Mouse (Mus musculus): ENCODE data around the gene Pon2. TPM values are rescaled to one million over a fixed set of nuclear protein-coding genes. Genes with fewer than 3 reads are reported as not detected.
"Not testable (repeated sequence)": the region's sequence is repeated elsewhere in the genome, so short reads cannot be mapped to it uniquely, and the experiment has no call there.

The Pon2 gene
- polyA plus RNA-seq, 1 experiment from 2014 or later: 38.6 TPM

- no peak for ATAC-seq (ENCODE audit: low FRiP score, low TSS enrichment)
- Histone ChIP-seq H3K4me2 (replicated peaks; ENCODE audit: low read depth, low read length) (no peak overlapping the region), H3K9ac (replicated peaks; ENCODE audit: low read length) (no peak overlapping the region), H3K4me3 (ENCODE audit: low read length) (no peak overlapping the region), H3K27ac (ENCODE audit: low read length) (no peak overlapping the region), H3K9me3 (ENCODE audit: low read length) (no peaks in the 10 kb centered on the region), H3K36me3 (ENCODE audit: insufficient read depth, low read length) (no peaks in the 10 kb centered on the region), H3K4me1 (ENCODE audit: insufficient read depth, low read length) (no peaks in the 10 kb centered on the region), H3K27me3 (ENCODE audit: insufficient read depth, low read length) (no peaks in the 10 kb centered on the region)
- WGBS: 88% methylated on average over 8 of the region's 8 CpGs
Observed at GRCm38 (mm10) chr6:5236843-5237371, 61.3 kb downstream of the Pon2 start.

- Histone ChIP-seq H3K9me3 (ENCODE audit: low read length) (no peaks in the 10 kb centered on the region), H3K9ac (replicated peaks; ENCODE audit: low read length) (no peak overlapping the region), H3K4me3 (ENCODE audit: low read length) (no peak overlapping the region), H3K27ac (ENCODE audit: low read length) (no peak overlapping the region), H3K27me3 (ENCODE audit: insufficient read depth, low read length) (no peaks in the 10 kb centered on the region), H3K36me3 (ENCODE audit: insufficient read depth, low read length) (no peaks in the 10 kb centered on the region), H3K4me1 (ENCODE audit: insufficient read depth, low read length) (no peaks in the 10 kb centered on the region), H3K4me2 (replicated peaks; ENCODE audit: low read depth, low read length) (no peak overlapping the region)
- no peak for ATAC-seq (ENCODE audit: low FRiP score, low TSS enrichment)
- 80% methylated on average over 3 of the region's 3 CpGs for WGBS
Observed at GRCm38 (mm10) chr6:5234563-5234962, 63.7 kb downstream of the Pon2 start.

GRCm38 (mm10) chr6:5233812-5234211, 64.4 kb downstream of the Pon2 start:
- Histone ChIP-seq H3K27ac (ENCODE audit: low read length) (no peak overlapping the region), H3K4me2 (replicated peaks; ENCODE audit: low read depth, low read length) (no peak overlapping the region), H3K27me3 (ENCODE audit: insufficient read depth, low read length) (no peaks in the 10 kb centered on the region), H3K9ac (replicated peaks; ENCODE audit: low read length) (no peak overlapping the region), H3K9me3 (ENCODE audit: low read length) (no peaks in the 10 kb centered on the region), H3K36me3 (ENCODE audit: insufficient read depth, low read length) (no peaks in the 10 kb centered on the region), H3K4me1 (ENCODE audit: insufficient read depth, low read length) (no peaks in the 10 kb centered on the region), H3K4me3 (ENCODE audit: low read length) (no peak overlapping the region)
- 94% methylated on average over 1 of the region's 1 CpGs for WGBS
- no peak for ATAC-seq (ENCODE audit: low FRiP score, low TSS enrichment)

- no peak for ATAC-seq (ENCODE audit: low FRiP score, low TSS enrichment)
- no peaks in the 10 kb centered on the region for H3K36me3 ChIP-seq (ENCODE audit: insufficient read depth, low read length)
- H3K27ac ChIP-seq (ENCODE audit: low read length): no peak overlapping the region
- H3K27me3 ChIP-seq (ENCODE audit: insufficient read depth, low read length): no peaks in the 10 kb centered on the region
- H3K9ac ChIP-seq (replicated peaks; ENCODE audit: low read length): no peak overlapping the region
- H3K4me3 ChIP-seq (ENCODE audit: low read length): no peak overlapping the region
- H3K4me1 ChIP-seq (ENCODE audit: insufficient read depth, low read length): no peaks in the 10 kb centered on the region
- 96% methylated on average over 4 of the region's 4 CpGs for WGBS
- H3K4me2 ChIP-seq (replicated peaks; ENCODE audit: low read depth, low read length): no peak overlapping the region
- H3K9me3 ChIP-seq (ENCODE audit: low read length): no peaks in the 10 kb centered on the region
Observed at GRCm38 (mm10) chr6:5232022-5232421, 66.2 kb downstream of the Pon2 start.

- H3K4me3 ChIP-seq (ENCODE audit: low read length): no peak overlapping the region
- H3K36me3 ChIP-seq (ENCODE audit: insufficient read depth, low read length): no peaks in the 10 kb centered on the region
- no peak for ATAC-seq (ENCODE audit: low FRiP score, low TSS enrichment)
- H3K27me3 ChIP-seq (ENCODE audit: insufficient read depth, low read length): no peaks in the 10 kb centered on the region
- WGBS: 78% methylated on average over 5 of the region's 5 CpGs
- H3K4me1 ChIP-seq (ENCODE audit: insufficient read depth, low read length): no peaks in the 10 kb centered on the region
- H3K9ac ChIP-seq (replicated peaks; ENCODE audit: low read length): no peak overlapping the region
- no peaks in the 10 kb centered on the region for H3K9me3 ChIP-seq (ENCODE audit: low read length)
- no peak overlapping the region for H3K27ac ChIP-seq (ENCODE audit: low read length)
- no peak overlapping the region for H3K4me2 ChIP-seq (replicated peaks; ENCODE audit: low read depth, low read length)
Observed at GRCm38 (mm10) chr6:5230261-5230660, 68.0 kb downstream of the Pon2 start.

- H3K9ac ChIP-seq (replicated peaks; ENCODE audit: low read length); H3K4me3 ChIP-seq (ENCODE audit: low read length); ATAC-seq (ENCODE audit: low FRiP score, low TSS enrichment); H3K4me2 ChIP-seq (replicated peaks; ENCODE audit: low read depth, low read length); H3K4me1 ChIP-seq (ENCODE audit: insufficient read depth, low read length); H3K27ac ChIP-seq (ENCODE audit: low read length); H3K9me3 ChIP-seq (ENCODE audit: low read length); H3K27me3 ChIP-seq (ENCODE audit: insufficient read depth, low read length); H3K36me3 ChIP-seq (ENCODE audit: insufficient read depth, low read length): not testable (repeated sequence)
- WGBS: 87% methylated on average over 2 of the region's 2 CpGs
Observed at GRCm38 (mm10) chr6:5223551-5223950, 74.7 kb downstream of the Pon2 start.

GRCm38 (mm10) chr6:5222080-5222479, 76.2 kb downstream of the Pon2 start:
- WGBS: 77% methylated on average over 3 of the region's 3 CpGs
- no peaks in the 10 kb centered on the region for H3K27me3 ChIP-seq (ENCODE audit: insufficient read depth, low read length)
- H3K9ac ChIP-seq (replicated peaks; ENCODE audit: low read length): no peak overlapping the region
- H3K4me2 ChIP-seq (replicated peaks; ENCODE audit: low read depth, low read length): no peak overlapping the region
- H3K27ac ChIP-seq (ENCODE audit: low read length): no peak overlapping the region
- H3K4me1 ChIP-seq (ENCODE audit: insufficient read depth, low read length): no peaks in the 10 kb centered on the region
- H3K4me3 ChIP-seq (ENCODE audit: low read length): no peak overlapping the region
- ATAC-seq (ENCODE audit: low FRiP score, low TSS enrichment): no peak
- no peaks in the 10 kb centered on the region for H3K36me3 ChIP-seq (ENCODE audit: insufficient read depth, low read length)
- no peaks in the 10 kb centered on the region for H3K9me3 ChIP-seq (ENCODE audit: low read length)

- Histone ChIP-seq H3K27ac (ENCODE audit: low read length) (no peak overlapping the region), H3K4me1 (ENCODE audit: insufficient read depth, low read length) (no peaks in the 10 kb centered on the region), H3K4me3 (ENCODE audit: low read length) (no peak overlapping the region), H3K36me3 (ENCODE audit: insufficient read depth, low read length) (no peaks in the 10 kb centered on the region), H3K9me3 (ENCODE audit: low read length) (no peaks in the 10 kb centered on the region), H3K4me2 (replicated peaks; ENCODE audit: low read depth, low read length) (no peak overlapping the region), H3K9ac (replicated peaks; ENCODE audit: low read length) (no peak overlapping the region), H3K27me3 (ENCODE audit: insufficient read depth, low read length) (no peaks in the 10 kb centered on the region)
- WGBS: 96% methylated on average over 4 of the region's 4 CpGs
- no peak for ATAC-seq (ENCODE audit: low FRiP score, low TSS enrichment)
Observed at GRCm38 (mm10) chr6:5218190-5218589, 80.1 kb downstream of the Pon2 start.

Other genes starting within 250 kb of the Pon2 start
- gene Pon1, start 104.5 kb downstream of the Pon2 start, polyA plus RNA-seq (2015; fragmentation: Nextera tagmentation; extraction: Ambion mirVana): 0.10 and 0.18 TPM in 2 replicates
- 12.8 and 14.3 TPM in 2 replicates for gene Pon3, start 42.2 kb downstream of the Pon2 start, polyA plus RNA-seq (2015; fragmentation: Nextera tagmentation; extraction: Ambion mirVana)
- gene Asb4, start 84.9 kb upstream of the Pon2 start, polyA plus RNA-seq (2015; fragmentation: Nextera tagmentation; extraction: Ambion mirVana): 23.0 and 23.4 TPM in 2 replicates
- gene Pdk4, start 197.9 kb upstream of the Pon2 start, polyA plus RNA-seq (2015; fragmentation: Nextera tagmentation; extraction: Ambion mirVana): 3.6 and 4.2 TPM in 2 replicates